Mouse (Mus musculus) urinary bladder, adult 18-20 months (tissue): Measurements from ENCODE around the gene Hsph1.
A peak's percentile ranks its signal among the peaks of the same experiment; 100 is the strongest.

Source experiments
- DNase-seq, 2 experiments: peaks; one replicate each; pipeline ENCODE4 v3.0.0; 2022; ENCODE audit warnings: low spot score in 2 of 2, mixed read lengths in 2 of 2

Hsph1 gene

DNA sequence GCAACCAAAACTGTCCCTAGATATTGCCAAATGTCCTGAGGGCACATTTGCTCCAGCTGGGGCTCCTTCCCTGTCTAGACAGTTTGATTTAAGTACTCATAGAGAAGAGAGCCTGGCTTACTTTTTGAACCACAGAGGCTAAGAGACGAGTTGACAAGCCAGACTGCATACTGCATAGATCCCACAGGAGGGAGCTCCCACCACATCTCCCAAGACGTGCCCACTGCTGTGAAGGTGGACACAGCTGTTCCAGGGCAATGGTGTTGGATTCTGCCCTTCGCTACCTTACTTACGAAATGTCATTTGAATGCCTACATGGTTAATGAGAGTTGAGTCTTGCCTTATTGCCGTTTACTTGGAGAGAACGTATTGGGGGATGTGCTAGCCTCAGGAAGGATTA is 6.2 kb upstream of the Hsph1 start:
- DNase-seq: no peak

DNA sequence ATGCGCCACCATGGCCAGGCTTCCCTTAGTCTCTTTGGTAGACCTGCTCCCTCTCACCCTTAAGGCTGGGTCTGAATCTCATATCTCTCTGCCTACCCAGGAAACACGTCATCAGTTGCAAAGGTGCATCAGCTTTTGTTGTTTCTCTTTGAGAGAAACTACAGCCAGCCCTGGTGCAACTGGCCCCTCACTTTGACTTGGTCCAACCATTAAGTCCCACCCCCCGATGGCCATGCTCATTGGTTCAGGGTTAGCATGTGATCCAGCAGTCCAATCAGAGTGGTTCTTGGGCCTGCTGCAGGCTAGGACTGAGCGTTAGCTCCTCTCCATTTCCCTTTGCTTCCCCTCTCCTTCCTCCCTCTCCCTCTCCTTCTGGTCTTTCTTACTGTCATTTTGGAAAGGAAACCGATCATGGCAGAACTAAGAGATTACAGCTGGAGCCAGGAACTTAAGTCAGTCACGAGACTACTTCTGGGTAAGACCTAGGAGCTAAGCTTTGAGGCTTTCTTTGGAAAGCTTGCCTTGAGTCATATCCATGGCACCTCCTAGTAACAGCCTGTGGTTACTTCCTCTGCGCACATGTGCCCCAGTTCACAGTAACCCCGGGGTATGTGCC is 5.2 kb upstream of the Hsph1 start:
- no peak for DNase-seq

DNA sequence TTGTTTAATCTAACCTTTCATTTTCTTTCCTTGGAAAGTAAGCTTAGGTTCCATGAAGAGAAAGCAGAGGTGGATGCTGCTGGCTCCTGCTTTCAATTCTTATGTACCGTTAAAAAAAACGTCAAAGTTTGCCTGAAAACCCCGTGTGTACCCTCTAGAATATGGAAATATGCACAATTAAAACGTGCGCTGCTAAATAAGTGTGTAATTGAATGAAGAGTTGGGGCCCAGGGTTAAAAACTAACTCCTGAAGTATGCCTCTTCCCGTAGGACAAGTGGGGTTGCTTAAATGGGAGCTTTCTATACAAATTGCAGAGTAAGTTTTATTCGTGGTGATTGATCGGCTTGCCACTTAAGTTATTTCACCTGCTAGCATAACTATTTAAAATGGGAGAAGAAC is 1.1 kb upstream of the Hsph1 start:
- no peak for DNase-seq

DNA sequence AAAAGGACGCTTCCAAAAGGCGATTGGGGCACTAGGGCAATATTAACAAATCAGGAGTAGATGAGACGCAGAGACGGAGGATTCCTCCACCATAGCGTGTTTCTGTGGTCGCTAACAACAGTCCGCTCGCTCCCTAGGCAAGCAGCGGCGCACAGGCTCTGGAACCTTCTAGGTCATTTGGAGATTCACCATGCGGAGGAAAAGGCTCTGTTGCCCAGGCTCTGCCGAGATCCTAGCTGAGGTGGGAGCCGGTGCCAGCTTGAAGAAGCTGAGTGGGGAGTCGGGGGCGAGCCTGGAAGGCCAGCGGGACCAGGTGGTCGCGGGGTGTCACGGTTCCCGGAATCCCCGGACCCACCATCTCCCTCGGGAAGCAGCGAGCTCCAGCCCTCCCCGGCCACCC is 620 bp downstream of the Hsph1 start:
- DNase-seq: peak in 1 of 2 experiments; percentile 27

DNA sequence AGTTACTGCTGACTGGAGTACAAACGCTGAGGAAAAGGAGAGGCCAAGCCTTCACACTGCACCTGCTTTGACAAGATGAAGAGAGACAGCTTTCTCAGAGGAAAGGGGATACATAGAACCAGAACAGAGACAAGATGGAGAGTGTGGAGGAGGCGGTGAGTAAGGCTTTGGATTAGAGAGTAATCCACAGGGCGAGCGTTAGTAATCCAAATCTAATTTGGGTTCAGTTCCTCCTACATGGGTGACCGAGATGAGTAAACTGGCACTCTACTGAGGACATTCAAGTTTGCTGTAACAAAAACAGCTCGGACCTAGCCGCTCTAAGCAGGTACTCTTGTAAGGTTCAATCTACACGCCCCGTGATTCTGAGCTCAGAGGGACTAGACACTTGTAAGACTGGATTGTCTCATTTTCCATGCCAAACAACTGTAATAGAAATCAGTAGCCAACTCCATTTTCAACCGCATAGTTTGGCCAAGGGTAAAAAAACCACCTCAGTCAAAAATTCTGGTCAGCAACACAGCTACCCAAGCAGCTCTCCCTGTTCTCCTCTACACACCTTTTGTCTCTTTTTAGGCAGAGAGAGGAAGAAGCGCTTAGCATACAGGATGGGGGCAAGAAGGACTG is 1.7 kb downstream of the Hsph1 start:
- DNase-seq: no peak

DNA sequence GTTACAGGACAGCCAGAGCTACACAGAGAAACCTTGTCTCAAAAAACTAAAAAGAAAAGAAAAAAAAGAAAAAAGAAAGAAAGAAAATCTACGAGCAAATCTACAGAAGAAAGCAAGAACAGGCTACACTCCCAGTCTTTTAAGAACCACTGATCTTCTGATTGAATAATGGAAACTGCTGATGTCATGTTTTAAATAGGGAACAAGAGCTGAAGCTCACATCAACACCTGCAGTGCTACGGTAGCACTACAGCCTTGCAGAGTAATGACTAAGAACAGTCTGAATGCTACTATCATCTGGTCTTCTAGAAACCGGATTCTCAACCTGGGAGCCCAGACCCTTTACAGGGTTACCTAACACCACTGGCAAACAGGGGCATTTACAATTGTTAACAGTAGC is 10.6 kb downstream of the Hsph1 start:
- DNase-seq: no peak

DNA sequence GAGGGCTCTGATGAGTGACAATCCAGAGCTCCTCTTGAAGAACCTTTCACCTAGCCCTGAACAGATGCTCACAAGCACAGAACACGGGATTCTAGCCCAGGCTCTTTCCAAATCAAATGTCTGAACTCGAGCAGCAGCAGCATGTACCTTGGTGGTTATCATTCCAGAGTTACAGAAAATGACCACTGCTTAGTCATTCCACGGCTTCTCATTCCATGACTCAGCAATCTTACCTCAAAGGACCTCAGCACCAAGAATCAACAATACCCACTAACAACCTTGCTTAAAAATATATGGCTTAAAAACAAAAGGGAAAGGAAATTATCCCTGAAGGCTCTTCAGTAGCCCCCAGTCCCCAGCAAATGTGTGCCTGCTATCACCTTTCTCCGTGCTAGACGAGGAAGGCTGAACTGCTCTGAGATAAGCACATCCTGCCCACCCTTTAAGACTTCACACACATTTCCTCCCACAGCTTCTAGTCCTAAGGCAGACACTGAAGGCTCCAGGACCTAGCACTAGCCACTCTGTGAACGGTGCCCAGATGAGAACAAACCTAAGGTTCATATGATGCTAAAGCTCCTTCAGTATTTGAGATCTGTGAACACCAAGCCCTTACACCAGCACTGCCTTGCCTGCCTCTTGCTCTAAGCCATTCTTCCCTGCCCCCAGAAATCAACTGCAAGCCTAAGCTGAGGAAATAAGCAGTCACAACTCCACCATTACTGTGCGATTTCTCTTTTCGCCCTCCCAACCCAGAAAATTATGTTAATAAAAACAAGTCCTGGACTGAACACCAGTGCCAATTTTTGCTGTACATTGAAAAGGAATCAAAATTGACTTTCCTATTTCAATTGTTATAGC is 12.1 kb downstream of the Hsph1 start:
- DNase-seq: no peak

DNA sequence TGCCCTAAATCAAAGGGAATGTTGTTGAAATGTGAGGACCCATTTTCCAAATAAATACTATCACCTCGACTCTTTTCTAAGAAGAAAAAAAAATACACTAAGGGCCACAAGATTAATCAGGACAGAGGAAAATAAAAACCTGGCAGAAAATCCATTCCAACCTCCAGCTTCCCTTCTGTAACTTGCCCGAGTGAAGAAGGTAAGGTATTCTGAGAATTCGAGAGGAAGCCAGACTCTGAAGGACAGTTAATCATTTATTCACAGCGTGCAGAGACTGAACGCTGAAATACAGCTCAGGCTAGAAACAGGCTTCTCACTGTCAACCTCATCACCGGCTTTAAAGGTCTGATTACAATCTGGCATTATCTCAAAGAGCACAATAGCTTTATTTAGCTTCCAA is 13.5 kb downstream of the Hsph1 start:
- DNase-seq: no peak

DNA sequence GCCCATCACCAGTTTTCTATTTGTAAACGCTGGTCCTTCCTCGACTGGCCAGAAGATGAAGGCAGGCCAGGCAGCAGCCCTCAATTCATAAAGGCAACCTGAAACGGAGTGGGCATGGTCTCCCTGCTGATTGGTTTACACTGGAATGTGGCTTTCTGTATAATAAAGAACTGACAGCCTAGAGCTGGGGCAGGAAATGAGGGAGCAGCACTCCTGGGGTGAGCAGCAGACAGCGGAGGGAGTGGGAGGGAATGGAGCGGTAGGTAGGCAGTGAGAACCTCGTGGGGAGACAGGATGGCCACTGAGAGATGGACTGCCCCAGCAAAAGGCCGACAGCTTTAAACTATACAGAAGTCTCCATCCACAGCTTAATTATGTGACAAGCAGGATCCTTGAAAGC is 14.0 kb downstream of the Hsph1 start:
- no peak for DNase-seq

DNA sequence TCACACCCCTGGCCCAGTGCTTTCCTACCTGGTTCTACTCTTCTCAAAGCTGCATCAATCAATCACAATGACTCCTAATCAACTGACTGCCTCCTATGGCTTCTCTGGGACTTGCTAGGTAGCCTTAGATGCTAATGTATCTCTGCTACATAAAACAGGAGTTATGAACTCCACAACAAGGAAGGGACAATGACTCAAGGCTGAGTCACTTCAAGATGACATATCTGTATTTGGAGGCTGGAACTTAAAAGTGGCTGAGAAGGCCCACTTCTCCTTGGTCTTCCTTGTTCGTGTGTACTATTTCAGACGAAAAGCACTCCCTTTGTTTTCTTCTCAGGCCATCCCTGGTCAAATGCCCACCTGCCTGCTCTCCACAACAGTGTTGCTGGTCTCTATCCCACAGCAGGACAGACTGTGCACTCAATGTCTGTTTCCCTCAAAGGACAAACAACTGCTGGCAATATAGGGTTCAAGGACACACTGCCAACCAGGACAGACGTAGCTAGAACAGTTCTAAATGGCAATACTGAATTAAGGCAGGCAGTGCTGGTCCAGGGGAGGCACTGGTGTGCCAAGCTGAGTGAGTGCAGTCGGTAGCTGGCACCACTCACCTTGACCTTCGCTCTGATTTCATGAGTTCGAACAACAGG is 18.3 kb downstream of the Hsph1 start:
- no peak for DNase-seq

DNA sequence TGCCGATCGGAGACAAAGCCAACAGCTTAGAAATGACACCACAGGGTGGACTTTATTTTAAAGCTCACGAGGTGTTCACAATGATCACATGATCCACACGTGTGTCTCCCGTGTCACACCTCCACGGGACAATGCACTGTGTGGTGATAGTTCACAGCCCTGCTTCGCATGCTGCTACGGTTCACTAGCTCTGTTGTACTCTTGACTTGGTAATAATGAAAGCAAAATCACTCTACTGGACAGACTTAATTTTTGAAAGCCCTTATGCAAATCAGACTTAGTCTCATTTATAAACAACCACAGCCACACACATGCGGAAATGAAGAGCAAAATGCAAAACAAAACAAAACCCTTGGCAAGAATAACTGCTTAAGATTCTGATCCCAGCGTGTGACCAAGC is 19.4 kb downstream of the Hsph1 start:
- no peak for DNase-seq

DNA sequence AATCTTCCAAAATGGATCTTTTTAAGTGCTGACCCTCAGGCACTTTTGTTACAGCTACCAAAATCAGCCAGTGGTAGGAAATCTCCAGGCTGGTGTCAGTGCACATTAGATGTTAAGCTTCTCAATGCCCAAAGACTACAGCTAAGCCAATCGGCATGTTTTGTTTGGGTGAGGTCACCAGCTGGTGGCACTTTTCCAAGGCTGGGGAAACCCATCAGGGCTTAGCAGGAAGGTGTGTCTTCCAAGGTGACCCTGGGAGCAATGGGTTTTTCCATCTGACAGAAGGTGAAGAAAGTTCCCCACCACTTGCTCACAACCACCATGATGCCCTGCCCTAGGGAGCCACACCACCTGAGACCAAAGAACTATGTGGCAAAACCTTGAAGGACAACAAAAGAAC is 20.0 kb downstream of the Hsph1 start:
- DNase-seq: no peak

DNA sequence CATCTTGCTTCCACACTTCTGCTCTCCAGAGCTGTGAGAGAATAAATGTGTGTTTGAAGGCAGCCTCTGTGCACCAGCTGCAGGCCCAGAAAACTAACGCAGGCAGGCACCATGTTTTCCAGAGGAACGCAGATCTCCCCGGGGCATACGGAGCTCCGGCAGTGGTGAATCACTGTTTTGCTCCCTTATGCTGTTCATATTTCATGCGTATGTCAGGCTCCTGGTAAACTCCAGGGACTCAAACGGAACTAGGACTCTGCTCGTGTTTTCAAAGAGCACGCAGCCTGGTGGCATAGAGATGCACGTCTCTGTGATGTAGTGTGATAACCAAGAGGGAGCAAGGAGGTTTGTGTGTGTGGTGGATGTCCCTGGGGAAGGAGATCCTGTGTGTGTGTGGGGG is 23.4 kb downstream of the Hsph1 start:
- no peak for DNase-seq

DNA sequence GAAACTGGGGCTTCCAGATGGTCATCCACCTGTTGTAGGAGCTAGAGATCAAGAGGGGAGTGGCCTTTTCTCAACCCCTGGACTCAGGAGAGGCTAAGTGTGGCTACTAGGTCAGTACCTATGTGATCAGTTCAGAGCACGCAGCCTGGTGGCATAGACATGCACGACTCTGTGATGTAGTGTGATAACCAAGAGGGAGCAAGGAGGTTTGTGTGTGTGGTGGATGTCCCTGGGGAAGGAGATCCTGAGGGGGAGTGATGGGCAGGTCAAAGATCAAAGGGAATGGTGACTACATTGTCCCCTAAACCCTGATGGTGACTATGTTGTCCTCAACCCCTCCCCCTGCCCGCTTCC is 24.0 kb downstream of the Hsph1 start:
- DNase-seq: no peak

DNA sequence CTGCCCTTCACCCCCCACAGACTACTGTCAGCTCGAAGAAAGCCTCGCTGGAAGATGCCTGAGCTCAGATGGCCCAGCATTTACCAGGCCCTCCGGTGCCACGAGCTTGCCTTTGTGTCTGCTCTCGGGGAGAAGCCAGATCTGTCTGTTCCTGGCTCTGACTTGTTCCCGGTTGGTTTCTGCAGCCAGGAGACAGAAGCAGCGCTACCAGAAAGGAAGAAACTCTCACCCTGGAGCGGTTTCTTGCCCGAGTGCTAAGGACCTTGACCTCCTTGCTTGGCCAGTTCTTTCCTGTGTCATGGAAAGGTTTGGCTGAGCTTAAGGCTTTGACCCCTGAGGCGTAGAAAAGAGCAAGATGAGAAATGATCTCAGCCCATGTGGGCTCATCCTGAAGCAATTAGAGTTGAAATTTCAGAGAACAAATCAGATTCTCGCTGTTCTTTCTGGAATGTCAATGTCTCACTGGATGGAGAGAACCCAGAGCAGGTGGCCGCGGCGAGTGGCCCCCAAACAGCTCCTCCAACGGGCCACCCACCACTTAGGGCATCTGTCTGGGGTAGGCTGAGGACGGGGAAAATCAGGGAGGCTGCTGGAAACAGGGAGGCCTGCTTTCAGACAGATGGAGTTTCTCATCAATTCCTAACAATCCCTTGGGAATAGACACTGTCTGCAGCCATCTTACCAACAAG is 24.6 kb downstream of the Hsph1 start:
- DNase-seq: no peak

DNA sequence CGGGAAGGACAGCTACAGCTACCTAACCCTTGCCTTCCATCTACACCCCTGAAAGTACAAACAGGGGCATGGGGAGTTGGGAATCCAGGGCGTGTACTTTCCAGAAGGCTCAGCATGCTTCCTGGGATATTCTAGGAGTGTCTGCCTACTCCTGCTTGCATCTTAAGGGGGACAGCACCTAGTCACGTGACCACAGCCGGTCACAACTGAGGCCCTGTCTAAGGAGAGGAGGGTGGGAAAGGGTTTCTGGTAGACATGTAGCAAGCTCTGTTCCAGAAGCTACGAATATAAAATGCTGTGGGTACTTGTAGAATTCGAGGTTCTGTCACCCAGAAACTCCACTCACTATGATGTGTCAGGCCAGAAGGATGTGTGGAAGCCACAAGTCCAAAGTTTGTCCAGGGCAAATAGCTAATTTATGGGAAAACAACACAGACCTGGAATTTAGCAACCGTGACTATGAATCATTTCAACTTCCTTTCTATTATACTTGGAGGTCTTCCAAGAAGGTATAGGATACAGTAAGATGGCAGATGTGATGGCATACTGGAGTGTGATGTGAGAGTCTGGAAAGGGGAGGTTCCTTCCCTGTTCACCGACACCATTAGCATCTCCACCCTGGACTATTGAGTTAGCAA is 29.0 kb downstream of the Hsph1 start:
- no peak for DNase-seq

DNA sequence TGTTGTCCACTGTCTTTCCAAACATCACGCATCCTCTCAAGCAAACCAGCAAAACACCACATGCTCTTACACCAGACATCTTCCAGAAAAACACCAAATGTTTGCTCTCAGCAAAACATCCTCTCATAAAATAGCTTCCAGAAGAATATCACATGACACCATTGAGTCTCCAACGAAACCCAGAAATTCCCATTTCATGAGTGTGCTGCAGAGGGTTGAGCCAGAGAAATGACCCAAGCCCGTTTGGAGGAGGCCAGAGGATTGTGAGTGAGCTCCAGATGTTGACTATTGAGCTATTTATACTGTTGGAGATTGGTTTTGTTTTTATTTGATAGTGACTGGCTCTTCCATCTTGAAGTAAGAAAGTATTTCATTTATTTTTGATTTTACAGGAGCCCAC is 32.9 kb downstream of the Hsph1 start:
- no peak for DNase-seq

DNA sequence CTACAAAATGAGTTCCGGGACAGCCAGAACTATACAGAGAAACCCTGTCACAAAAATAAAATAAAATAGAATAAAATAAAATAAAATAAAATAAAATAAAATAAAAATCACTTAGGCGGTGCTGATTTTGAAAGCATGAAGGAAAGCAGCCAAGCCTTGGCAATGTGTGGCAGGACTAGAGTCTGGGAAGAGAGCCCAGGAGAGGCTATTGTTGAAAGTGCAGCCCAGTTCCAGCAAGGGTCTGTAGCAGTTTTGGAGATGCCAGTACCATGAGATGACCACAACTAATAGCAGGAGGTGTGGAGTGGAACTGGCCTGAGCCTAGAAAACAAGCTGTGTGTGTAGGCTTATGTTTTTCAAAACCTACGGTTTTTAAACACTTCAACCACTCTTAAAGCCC is 34.2 kb downstream of the Hsph1 start:
- no peak for DNase-seq

DNA sequence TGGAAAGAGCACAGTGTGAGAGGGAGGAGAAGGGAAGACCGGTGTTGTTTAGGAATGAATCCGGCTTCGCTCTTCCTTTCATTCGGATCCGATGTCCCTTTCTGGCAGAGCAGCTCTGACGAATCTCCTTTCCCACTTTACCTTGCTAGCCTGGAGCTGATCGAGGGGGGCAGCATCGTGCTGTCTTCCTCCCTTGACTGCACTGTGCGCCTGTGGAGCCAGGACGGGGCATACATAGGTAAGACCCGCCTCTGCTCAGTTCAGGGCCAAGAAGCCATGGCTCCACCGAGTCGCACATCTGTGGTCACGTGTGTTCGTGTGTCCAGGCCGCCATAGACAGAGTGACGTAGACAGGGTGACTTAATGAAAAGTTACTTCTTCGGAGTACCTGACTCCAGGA is 38.8 kb downstream of the Hsph1 start:
- DNase-seq: no peak

DNA sequence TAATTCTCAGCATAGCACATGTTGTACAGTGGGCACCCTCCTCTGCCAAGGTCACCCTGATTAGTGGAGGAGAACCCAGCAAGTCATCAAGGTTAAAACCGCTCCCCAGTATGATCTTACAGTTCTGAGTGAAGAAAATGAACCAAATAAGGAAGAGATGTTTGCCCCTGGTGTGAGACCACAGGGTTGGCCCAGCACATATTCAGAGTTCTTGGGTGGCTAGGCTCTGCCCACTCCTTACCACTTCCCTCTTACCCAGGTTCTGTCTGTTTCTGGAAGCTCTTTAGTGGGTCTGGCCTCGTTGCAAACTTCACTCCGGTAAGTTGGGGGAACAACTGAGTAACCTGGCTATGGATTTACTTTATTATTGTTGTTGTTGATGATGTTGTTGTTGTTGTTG is 42.0 kb downstream of the Hsph1 start:
- no peak for DNase-seq

DNA sequence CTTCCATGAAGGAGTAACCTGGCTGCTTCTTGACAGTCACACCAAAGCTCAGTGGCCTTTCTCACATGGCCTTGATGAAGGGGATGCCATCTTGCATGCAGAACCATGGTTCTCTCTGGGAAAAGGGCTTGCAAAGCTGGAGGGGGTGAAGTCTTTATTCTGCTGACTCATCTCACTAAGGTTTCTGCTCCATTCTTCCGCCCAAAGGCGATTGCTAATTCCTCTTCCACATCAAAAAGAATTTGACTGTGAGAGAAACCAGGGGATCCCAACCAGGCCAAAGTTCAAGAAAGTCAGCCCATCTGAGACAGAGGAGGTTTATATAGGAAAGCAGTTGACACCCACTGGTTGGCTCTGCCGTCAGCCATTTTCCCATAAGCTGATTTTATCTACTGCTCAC is 46.2 kb downstream of the Hsph1 start:
- DNase-seq: no peak
